Mouse (Mus musculus) hindbrain, embryonic 15.5 days (tissue): Measurements from ENCODE around the gene Pogk. TPM values are rescaled to one million over a fixed set of nuclear protein-coding genes. Genes with fewer than 3 reads are reported as not detected.

Experiments used
- ATAC-seq: fragments of 200-750 bp; cut with Nextera tagmentation; 2 replicates; pipeline ENCODE4 v1.8.0; 2017; ENCODE audit warnings: low read depth, moderate number of reproducible peaks, moderate TSS enrichment; ENCODE audit not compliant: low FRiP score
- H3K27ac ChIP-seq: fragments of 300-500 bp; sonication (generic); replicated peaks from 2 replicates; pipeline ENCODE4 v1.5.1; 2015; ENCODE audit warnings: mild to moderate bottlenecking, inconsistent platforms
- H3K27me3 ChIP-seq: fragments of 300-500 bp; sonication (generic); 2 replicates; pipeline ENCODE4 v1.6.1; 2015; ENCODE audit warnings: control low read depth, inconsistent platforms
- H3K36me3 ChIP-seq: fragments of 300-500 bp; sonication (generic); 2 replicates; pipeline ENCODE4 v1.6.1; 2015; ENCODE audit warnings: control low read depth, inconsistent platforms
- H3K4me1 ChIP-seq: fragments of 300-500 bp; sonication (generic); replicated peaks from 2 replicates; pipeline ENCODE4 v1.6.1; 2015; ENCODE audit warnings: control low read depth, inconsistent platforms
- H3K4me2 ChIP-seq: fragments of 300-500 bp; sonication (generic); 2 replicates; pipeline ENCODE4 v1.6.1; 2015; ENCODE audit warnings: moderate library complexity, mild to moderate bottlenecking, inconsistent platforms
- H3K4me3 ChIP-seq: fragments of 300-500 bp; sonication (generic); 2 replicates; pipeline ENCODE4 v1.5.1; 2015; ENCODE audit warnings: mild to moderate bottlenecking, inconsistent platforms
- H3K9ac ChIP-seq: fragments of 300-500 bp; sonication (generic); 2 replicates; pipeline ENCODE4 v1.6.1; 2015; ENCODE audit warnings: inconsistent platforms
- H3K9me3 ChIP-seq: fragments of 300-500 bp; sonication (generic); 2 replicates; pipeline ENCODE4 v1.6.1; 2016; ENCODE audit warnings: control low read depth, inconsistent platforms
- WGBS: fragments of 180-500 bp; shearing (Covaris S2); methylation state at CpG from one replicate; pipeline ENCODE4 v1.1.7; 2015; 5-methylcytosine and 5-hydroxymethylcytosine counted together
- polyA plus RNA-seq: library from polyadenylated mRNA; unstranded; fragments of >200 nt; fragmentation: Nextera tagmentation; extraction: Ambion mirVana; gene quantifications from 2 replicates; pipeline ENCODE4 v1.2.1, GENCODE M21; 2015

Pogk gene
- 34.1 and 38.6 TPM in 2 replicates for polyA plus RNA-seq

- peaks cover 29% of the 10 kb centered on the region for H3K4me1 ChIP-seq
- ATAC-seq, result peak; percentile 96
- H3K27ac ChIP-seq, result peak within 1 kb of the TSS; percentile 84
- peaks cover 20% of the 10 kb centered on the region for H3K36me3 ChIP-seq
- H3K4me2 ChIP-seq, result peak within 1 kb of the TSS; percentile 85
- WGBS, result 5% methylated on average over 49 of the region's 49 CpGs
- peak within 1 kb of the TSS; percentile 67 for H3K4me3 ChIP-seq
- no peaks in the 10 kb centered on the region for H3K9me3 ChIP-seq
- H3K9ac ChIP-seq, result peak within 1 kb of the TSS; percentile 76
- no peaks in the 10 kb centered on the region for H3K27me3 ChIP-seq
Observed at GRCm38 (mm10) chr1:166409701-166410220, at the start of gene Pogk. Pogk (minus strand) TSS chr1:166409863.

DNA sequence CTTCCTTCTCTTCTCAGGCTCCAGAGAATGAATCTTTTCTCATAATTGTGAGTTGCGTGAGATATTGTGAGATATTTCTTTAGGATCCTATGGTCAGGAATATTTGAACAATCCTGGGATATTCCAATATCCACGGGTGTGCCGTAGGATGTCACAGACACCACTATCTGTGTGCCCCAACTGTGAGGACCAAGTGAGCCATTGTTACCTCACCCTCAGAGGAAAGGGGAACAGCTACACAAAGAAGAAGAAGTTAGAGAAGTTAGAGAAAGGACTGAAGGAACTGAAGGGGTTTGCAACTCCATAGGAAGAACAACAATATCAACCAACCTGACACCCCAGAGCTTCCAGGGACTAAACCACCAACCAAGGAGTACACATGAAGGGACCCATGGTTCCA lies 32.3 kb upstream of the Pogk start:
- Histone ChIP-seq H3K27me3 (no peaks in the 10 kb centered on the region), H3K36me3 (no peaks in the 10 kb centered on the region), H3K4me2 (no peak overlapping the region), H3K9ac (no peak overlapping the region), H3K27ac (no peak overlapping the region), H3K9me3 (no peaks in the 10 kb centered on the region), H3K4me3 (no peak overlapping the region), H3K4me1 (no peaks in the 10 kb centered on the region)
- WGBS, result 98% methylated on average over 3 of the region's 3 CpGs
- no peak for ATAC-seq

DNA sequence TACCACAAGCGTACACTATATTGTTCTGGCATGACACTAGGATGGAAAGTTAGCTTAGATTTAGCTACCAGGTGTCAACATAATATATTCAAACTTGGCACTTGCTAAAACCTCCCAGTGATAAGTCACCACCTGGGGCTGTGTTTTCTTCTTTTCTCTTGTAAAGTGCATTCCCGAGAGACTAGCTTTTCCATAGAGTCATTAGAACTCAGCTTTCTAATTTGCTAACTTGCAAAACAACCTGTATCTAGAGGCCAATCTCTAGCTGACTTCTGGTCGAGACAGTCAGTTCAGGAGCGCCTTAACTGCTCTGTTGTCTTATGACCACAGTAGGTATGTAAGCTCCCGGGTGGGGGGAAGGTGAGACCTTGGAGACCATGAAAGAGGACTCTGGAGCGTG lies 29.8 kb upstream of the Pogk start:
- no peak for ATAC-seq
- H3K4me2 ChIP-seq, result no peak overlapping the region
- no peaks in the 10 kb centered on the region for H3K36me3 ChIP-seq
- 76% methylated on average over 6 of the region's 6 CpGs for WGBS
- H3K4me1 ChIP-seq, result no peaks in the 10 kb centered on the region
- no peaks in the 10 kb centered on the region for H3K9me3 ChIP-seq
- no peak overlapping the region for H3K27ac ChIP-seq
- no peak overlapping the region for H3K4me3 ChIP-seq
- no peaks in the 10 kb centered on the region for H3K27me3 ChIP-seq
- no peak overlapping the region for H3K9ac ChIP-seq

DNA sequence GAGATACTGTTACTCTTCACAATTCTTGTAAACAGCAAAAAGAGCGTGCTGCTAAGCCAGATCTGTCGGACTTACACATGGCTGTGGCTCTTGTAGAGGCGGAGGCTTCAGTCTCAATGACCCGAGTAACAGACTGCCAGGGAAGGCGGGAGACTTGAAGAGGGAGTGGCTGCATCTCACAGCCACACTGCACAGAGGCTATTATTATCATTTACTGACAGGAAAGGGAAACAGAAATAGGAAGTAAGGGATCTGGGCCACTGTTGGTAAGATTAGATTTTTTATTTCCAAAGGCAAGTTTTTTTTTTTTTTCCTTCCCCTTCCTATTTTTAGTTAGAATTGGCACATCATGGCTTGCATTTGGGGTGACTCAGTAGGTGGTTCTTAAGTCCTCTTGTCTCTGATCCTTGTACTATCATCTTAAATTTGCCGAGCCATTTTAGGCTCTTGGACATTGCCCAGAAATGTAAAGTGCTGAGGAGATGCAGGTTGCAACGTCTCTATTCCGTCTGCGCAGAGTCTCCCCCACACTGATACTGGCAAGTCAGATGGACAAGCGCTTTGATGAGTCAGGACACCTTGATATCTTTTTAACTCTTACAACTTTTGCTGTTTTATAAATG lies 20.3 kb upstream of the Pogk start:
- Histone ChIP-seq H3K4me1 (no peaks in the 10 kb centered on the region), H3K9me3 (no peaks in the 10 kb centered on the region), H3K27me3 (no peaks in the 10 kb centered on the region), H3K4me2 (no peak overlapping the region), H3K9ac (no peak overlapping the region), H3K36me3 (no peaks in the 10 kb centered on the region), H3K4me3 (no peak overlapping the region), H3K27ac (no peak overlapping the region)
- ATAC-seq, result no peak
- 65% methylated on average over 10 of the region's 10 CpGs for WGBS

DNA sequence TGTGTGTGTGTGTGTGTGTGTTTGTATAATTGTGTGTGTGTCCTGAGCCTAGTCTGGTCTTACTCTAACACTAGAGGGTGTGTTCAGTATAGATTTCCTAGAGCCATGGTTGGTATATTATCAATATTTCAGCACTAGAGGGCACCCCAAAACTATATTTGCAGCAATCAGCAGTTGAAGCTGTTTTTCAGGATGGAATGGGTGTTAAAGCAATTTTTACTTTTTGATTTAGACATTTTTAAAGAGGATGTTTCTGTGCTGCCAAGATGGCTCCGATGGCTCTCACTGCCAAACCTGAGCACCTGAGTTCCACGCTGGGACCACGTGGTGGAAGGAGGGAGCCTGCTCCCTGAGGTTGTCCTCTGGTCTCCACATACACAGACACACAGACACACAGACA lies 19.4 kb upstream of the Pogk start:
- no peak overlapping the region for H3K27ac ChIP-seq
- no peaks in the 10 kb centered on the region for H3K36me3 ChIP-seq
- no peak overlapping the region for H3K4me3 ChIP-seq
- H3K4me1 ChIP-seq, result no peaks in the 10 kb centered on the region
- no peak overlapping the region for H3K9ac ChIP-seq
- ATAC-seq, result peak; percentile 34; the same call in 1 of the 2 replicates
- H3K27me3 ChIP-seq, result no peaks in the 10 kb centered on the region
- H3K9me3 ChIP-seq, result no peaks in the 10 kb centered on the region
- WGBS, result 54% methylated on average over 3 of the region's 3 CpGs
- H3K4me2 ChIP-seq, result no peak overlapping the region

DNA sequence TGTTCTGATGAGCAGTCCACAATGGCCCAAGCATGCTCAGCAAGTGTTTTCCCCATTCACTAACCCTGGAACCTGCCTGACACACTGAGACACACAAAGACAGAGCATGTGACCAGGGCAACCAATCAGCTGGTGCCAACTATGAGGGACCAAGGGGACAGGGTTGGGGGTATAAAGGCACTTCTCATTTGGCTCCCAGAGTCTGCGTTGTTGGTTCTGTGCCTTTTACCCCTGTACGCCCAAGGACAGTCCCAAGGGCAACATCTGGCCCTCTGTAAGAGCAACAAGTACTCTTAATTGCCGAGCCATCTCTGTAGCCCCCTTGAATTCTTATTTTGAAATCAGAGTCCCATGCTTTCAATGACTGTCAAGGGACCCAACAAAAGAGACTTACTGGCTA lies 2.6 kb upstream of the Pogk start:
- Histone ChIP-seq H3K9me3 (no peaks in the 10 kb centered on the region), H3K4me2 (no peak overlapping the region), H3K27me3 (no peaks in the 10 kb centered on the region), H3K27ac (no peak overlapping the region), H3K36me3 (0 out of 2 replicates have a peak, but pooled peaks cover 5% of the 10 kb centered on the region), H3K9ac (no peak overlapping the region), H3K4me3 (no peak overlapping the region), H3K4me1 (peaks cover 24% of the 10 kb centered on the region)
- 93% methylated on average over 3 of the region's 3 CpGs for WGBS
- no peak for ATAC-seq

GRCm38 (mm10) chr1:166411541-166411940 lies 1.9 kb upstream of the Pogk start:
- ATAC-seq, result no peak
- H3K9me3 ChIP-seq, result no peaks in the 10 kb centered on the region
- H3K9ac ChIP-seq, result no peak overlapping the region
- H3K27me3 ChIP-seq, result no peaks in the 10 kb centered on the region
- 100% methylated on average over 1 of the region's 1 CpGs for WGBS
- H3K4me2 ChIP-seq, result no peak overlapping the region
- peaks cover 29% of the 10 kb centered on the region for H3K4me1 ChIP-seq
- H3K36me3 ChIP-seq, result peaks cover 10% of the 10 kb centered on the region; the same call in 1 of the 2 replicates
- H3K27ac ChIP-seq, result no peak overlapping the region
- H3K4me3 ChIP-seq, result no peak overlapping the region

GRCm38 (mm10) chr1:166409177-166409700 lies 424 bp downstream of the Pogk start:
- Histone ChIP-seq H3K4me1 (peaks cover 29% of the 10 kb centered on the region), H3K4me3 (peak overlapping the region; percentile 67), H3K9me3 (no peaks in the 10 kb centered on the region), H3K27me3 (no peaks in the 10 kb centered on the region), H3K9ac (peak overlapping the region; percentile 76), H3K27ac (peak overlapping the region; percentile 84), H3K4me2 (peak overlapping the region; percentile 85), H3K36me3 (peaks cover 25% of the 10 kb centered on the region)
- no peak; the same call in 1 of the 2 replicates for ATAC-seq
- under 1% methylated on average over 36 of the region's 45 CpGs for WGBS

DNA sequence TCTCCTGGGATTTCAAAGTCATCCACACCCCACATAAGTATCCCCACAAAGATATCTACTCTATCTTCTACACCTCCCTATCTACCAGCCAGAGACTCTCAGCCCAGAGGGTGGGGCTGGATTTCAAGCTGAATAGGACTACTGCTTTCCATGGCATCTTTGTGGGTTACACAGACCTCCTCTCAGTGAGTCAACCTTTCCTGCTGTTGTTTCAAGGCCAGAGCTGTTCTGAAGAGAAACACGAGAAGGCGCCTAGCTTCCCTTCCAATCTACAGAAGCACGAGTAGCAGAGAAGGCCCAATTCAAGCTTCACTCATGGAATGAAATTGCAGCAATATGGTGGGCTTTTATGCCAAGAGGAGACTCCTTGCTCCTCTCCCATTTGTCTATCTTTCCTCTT lies 5.8 kb downstream of the Pogk start:
- H3K36me3 ChIP-seq, result peaks cover 39% of the 10 kb centered on the region
- H3K4me2 ChIP-seq, result no peak overlapping the region

DNA sequence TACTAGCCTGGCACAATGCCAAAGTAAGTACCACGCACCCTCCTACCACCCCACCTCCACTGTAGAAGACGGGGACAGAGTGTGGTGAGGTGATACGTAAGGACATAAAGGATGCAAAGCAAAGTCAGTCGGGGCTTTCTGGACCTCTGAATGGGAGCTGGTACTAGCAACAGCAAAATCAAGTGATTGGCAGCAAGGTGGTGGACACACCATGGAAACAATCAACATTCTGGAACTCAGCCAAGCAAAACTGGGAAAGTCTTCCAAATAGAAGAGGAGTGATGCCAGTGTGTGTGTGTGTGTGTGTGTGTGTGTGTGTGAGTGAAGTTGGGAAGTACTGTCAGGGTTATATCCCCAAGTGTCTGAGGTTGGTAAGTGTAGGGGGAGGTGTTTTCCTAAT lies 7.7 kb downstream of the Pogk start:
- Histone ChIP-seq H3K4me2 (no peak overlapping the region), H3K4me1 (peaks cover 15% of the 10 kb centered on the region), H3K27me3 (no peaks in the 10 kb centered on the region), H3K36me3 (peaks cover 51% of the 10 kb centered on the region), H3K4me3 (no peak overlapping the region), H3K9me3 (no peaks in the 10 kb centered on the region), H3K27ac (no peak overlapping the region), H3K9ac (no peak overlapping the region)
- ATAC-seq, result peak; percentile 55
- WGBS, result 58% methylated on average over 4 of the region's 4 CpGs

More for the DNA sequence above, 5.8 kb downstream of the Pogk start:
- Histone ChIP-seq H3K27me3 (no peaks in the 10 kb centered on the region), H3K4me1 (peaks cover 33% of the 10 kb centered on the region), H3K9ac (no peak overlapping the region), H3K4me3 (no peak overlapping the region), H3K27ac (no peak overlapping the region), H3K9me3 (no peaks in the 10 kb centered on the region)
- no peak for ATAC-seq
- WGBS, result 94% methylated on average over 3 of the region's 3 CpGs

- Histone ChIP-seq H3K9ac (no peak overlapping the region), H3K4me1 (peaks cover 13% of the 10 kb centered on the region), H3K9me3 (no peaks in the 10 kb centered on the region), H3K4me3 (no peak overlapping the region), H3K36me3 (peaks cover 53% of the 10 kb centered on the region), H3K27ac (no peak overlapping the region), H3K4me2 (no peak overlapping the region), H3K27me3 (no peaks in the 10 kb centered on the region)
- ATAC-seq, result no peak
Observed at GRCm38 (mm10) chr1:166401455-166401854, 8.2 kb downstream of the Pogk start.

DNA sequence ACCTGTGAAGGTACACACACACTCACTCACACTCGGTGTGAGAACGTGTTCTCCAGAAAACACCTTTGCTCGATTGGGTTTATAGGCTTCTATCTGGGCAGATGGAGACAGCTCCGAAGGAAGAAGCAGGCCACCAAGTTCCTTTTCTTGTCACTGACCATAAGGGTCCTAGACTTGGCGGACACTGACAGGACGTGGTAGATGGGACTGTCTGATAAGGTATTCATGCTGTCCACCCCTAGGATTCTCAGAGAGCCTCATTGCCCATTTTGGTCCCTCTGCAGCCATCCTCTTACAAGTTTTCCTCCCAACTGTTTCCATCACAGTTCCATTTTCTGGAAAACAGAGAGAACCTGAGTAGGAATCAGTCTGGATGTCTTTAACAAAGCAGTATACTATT lies 13.3 kb downstream of the Pogk start:
- Histone ChIP-seq H3K9ac (no peak overlapping the region), H3K4me3 (no peak overlapping the region), H3K4me2 (no peak overlapping the region), H3K27ac (no peak overlapping the region), H3K9me3 (no peaks in the 10 kb centered on the region), H3K36me3 (peaks cover 85% of the 10 kb centered on the region), H3K27me3 (no peaks in the 10 kb centered on the region), H3K4me1 (peaks cover 6% of the 10 kb centered on the region; the same call in 1 of the 2 replicates)
- WGBS, result 98% methylated on average over 6 of the region's 6 CpGs
- no peak for ATAC-seq
